Mouse (Mus musculus) CH12.LX (cell line): ENCODE data around the gene Ssh2. TPM values are rescaled to one million over a fixed set of nuclear protein-coding genes. Genes with fewer than 3 reads are reported as not detected.

Source experiments
- DNase-seq: peaks from one replicate; pipeline ENCODE4 v3.0.0-alpha.2; 2013; ENCODE audit errors: extremely low read depth
- H3K27ac ChIP-seq: 2 replicates; pipeline ENCODE4 v1.5.1; 2012; ENCODE audit warnings: low read depth, mild to moderate bottlenecking, control low read depth, moderate library complexity; ENCODE audit not compliant: insufficient read depth
- H3K27me3 ChIP-seq: replicated peaks from 2 replicates; pipeline ENCODE3; 2012; ENCODE audit warnings: inconsistent platforms
- H3K36me3 ChIP-seq, 2 experiments: replicated peaks in 1 of 2; 2 replicates each; pipeline versions ENCODE3 to v1.6.1; 2012; ENCODE audit warnings: inconsistent platforms in 1 of 2, low read length in 1 of 2, mild to moderate bottlenecking in 1 of 2, mixed read lengths in 1 of 2, moderate library complexity in 1 of 2; ENCODE audit not compliant: control insufficient read depth in 1 of 2, insufficient read depth in 1 of 2
- H3K4me1 ChIP-seq, 2 experiments: 2 replicates each; pipeline ENCODE4 v1.6.1; 2012; ENCODE audit warnings: inconsistent platforms in 1 of 2, moderate library complexity in 1 of 2; ENCODE audit not compliant: insufficient read depth in 2 of 2, control insufficient read depth in 1 of 2
- H3K4me2 ChIP-seq: 2 replicates; pipeline ENCODE4 v1.6.1; 2012; ENCODE audit warnings: low read depth, mild to moderate bottlenecking, control low read depth; ENCODE audit not compliant: poor library complexity, insufficient read depth, severe bottlenecking
- H3K4me3 ChIP-seq, 3 experiments: fragments of 150-350 bp in 1 of 3; sonication (generic) in 1 of 3; replicated peaks in 1 of 3; 2 replicates each; pipeline versions ENCODE3 to v1.5.1; 2011 to 2012; ENCODE audit warnings: low read depth in 2 of 3, low read length in 2 of 3, mild to moderate bottlenecking in 2 of 3, moderate library complexity in 2 of 3, control low read depth in 1 of 3, improper control_type of control experiment in 1 of 3, inconsistent platforms in 1 of 3, mixed read lengths in 1 of 3; ENCODE audit not compliant: poor library complexity in 1 of 3
- H3K79me2 ChIP-seq: replicated peaks from 2 replicates; pipeline ENCODE4 v1.6.1; 2012; ENCODE audit warnings: mild to moderate bottlenecking, moderate library complexity; ENCODE audit not compliant: control insufficient read depth, poor library complexity, insufficient read depth, severe bottlenecking; ENCODE audit errors: extremely low read depth
- H3K9ac ChIP-seq: 2 replicates; pipeline ENCODE4 v1.6.1; 2012; ENCODE audit warnings: low read depth, mild to moderate bottlenecking, control low read depth, moderate library complexity; ENCODE audit not compliant: insufficient read depth
- H3K9me3 ChIP-seq: replicated peaks from 2 replicates; pipeline ENCODE3; 2012; ENCODE audit warnings: low read length, inconsistent platforms, mixed read lengths
- BHLHE40 ChIP-seq: IDR thresholded peaks from 2 replicates; pipeline ENCODE4 v1.6.1; 2011; ENCODE audit warnings: mild to moderate bottlenecking, low read depth, low read length, improper control_type of control experiment
- CHD1 ChIP-seq: IDR thresholded peaks from 2 replicates; pipeline ENCODE4 v1.6.1; 2012; ENCODE audit warnings: low read depth, low read length, improper control_type of control experiment, inconsistent platforms
- CHD2 ChIP-seq: IDR thresholded peaks from 2 replicates; pipeline ENCODE4 v1.6.1; 2011; ENCODE audit warnings: low read length, improper control_type of control experiment
- CTCF ChIP-seq, 2 experiments: IDR thresholded peaks in 1 of 2; conservative IDR thresholded peaks in 1 of 2; 2 replicates each; pipeline ENCODE4 v1.5.1; 2011 to 2012; ENCODE audit warnings: low read depth in 2 of 2, low read length in 2 of 2, improper control_type of control experiment in 1 of 2, inconsistent platforms in 1 of 2, mild to moderate bottlenecking in 1 of 2, moderate library complexity in 1 of 2
- E2F4 ChIP-seq: IDR thresholded peaks from 2 replicates; pipeline ENCODE4 v1.6.1; 2011; ENCODE audit warnings: low read depth, low read length, improper control_type of control experiment; ENCODE audit not compliant: insufficient replicate concordance
- ELF1 ChIP-seq: IDR thresholded peaks from 2 replicates; pipeline ENCODE4 v1.6.1; 2014; ENCODE audit warnings: low read depth, mild to moderate bottlenecking, inconsistent platforms, low read length, improper control_type of control experiment
- EP300 ChIP-seq: IDR thresholded peaks from 2 replicates; pipeline ENCODE4 v1.6.1; 2011; ENCODE audit warnings: low read length, improper control_type of control experiment
- ETS1 ChIP-seq: conservative IDR thresholded peaks from 2 replicates; pipeline ENCODE4 v1.6.1; 2012; ENCODE audit warnings: low read depth, mild to moderate bottlenecking, inconsistent platforms, low read length, improper control_type of control experiment, moderate library complexity
- GABPA ChIP-seq: IDR thresholded peaks from 2 replicates; pipeline ENCODE4 v1.6.1; 2012; ENCODE audit warnings: low read depth, low read length, improper control_type of control experiment, inconsistent platforms; ENCODE audit not compliant: insufficient replicate concordance
- HCFC1 ChIP-seq: IDR thresholded peaks from 2 replicates; pipeline ENCODE4 v1.6.1; 2012; ENCODE audit warnings: low read depth, mild to moderate bottlenecking, inconsistent platforms, low read length, improper control_type of control experiment
- IRF4 ChIP-seq: IDR thresholded peaks from 2 replicates; pipeline ENCODE4 v1.6.1; 2014; ENCODE audit warnings: low read depth, mild to moderate bottlenecking, inconsistent platforms, low read length, improper control_type of control experiment
- JUN ChIP-seq: IDR thresholded peaks from 2 replicates; pipeline ENCODE4 v1.6.1; 2011; ENCODE audit warnings: low read depth, mild to moderate bottlenecking, low read length, improper control_type of control experiment, moderate library complexity; ENCODE audit not compliant: insufficient read depth
- JUND ChIP-seq: conservative IDR thresholded peaks from 2 replicates; pipeline ENCODE4 v1.6.1; 2011; ENCODE audit warnings: low read depth, low read length, improper control_type of control experiment
- KAT2A ChIP-seq: IDR thresholded peaks from 2 replicates; pipeline ENCODE4 v1.6.1; 2012; ENCODE audit warnings: low read length, improper control_type of control experiment, inconsistent platforms; ENCODE audit not compliant: insufficient replicate concordance
- MAFK ChIP-seq: IDR thresholded peaks from 2 replicates; pipeline ENCODE4 v1.6.1; 2011; ENCODE audit warnings: low read length, improper control_type of control experiment; ENCODE audit not compliant: insufficient replicate concordance
- MAX ChIP-seq: IDR thresholded peaks from 2 replicates; pipeline ENCODE4 v1.6.1; 2011; ENCODE audit warnings: low read length, improper control_type of control experiment
- MAZ ChIP-seq: IDR thresholded peaks from 2 replicates; pipeline ENCODE4 v1.6.1; 2012; ENCODE audit warnings: low read depth, mild to moderate bottlenecking, inconsistent platforms, low read length, improper control_type of control experiment, moderate library complexity
- MEF2A ChIP-seq: IDR thresholded peaks from 2 replicates; pipeline ENCODE4 v1.6.1; 2014; ENCODE audit warnings: low read depth, mild to moderate bottlenecking, inconsistent platforms, low read length, improper control_type of control experiment, borderline replicate concordance
- MXI1 ChIP-seq: IDR thresholded peaks from 2 replicates; pipeline ENCODE4 v1.6.1; 2011; ENCODE audit warnings: mild to moderate bottlenecking, low read depth, low read length, improper control_type of control experiment
- MYC ChIP-seq: IDR thresholded peaks from 2 replicates; pipeline ENCODE4 v1.6.1; 2011; ENCODE audit warnings: low read depth, mild to moderate bottlenecking, improper control_type of control experiment, low read length
- NELFE ChIP-seq: IDR thresholded peaks from 2 replicates; pipeline ENCODE4 v1.6.1; 2011; ENCODE audit warnings: low read depth, low read length, improper control_type of control experiment
- NRF1 ChIP-seq: IDR thresholded peaks from 2 replicates; pipeline ENCODE4 v1.6.1; 2014; ENCODE audit warnings: low read depth, mild to moderate bottlenecking, inconsistent platforms, low read length, improper control_type of control experiment, moderate library complexity
- PAX5 ChIP-seq: IDR thresholded peaks from 2 replicates; pipeline ENCODE4 v1.6.1; 2012; ENCODE audit warnings: low read length, inconsistent platforms, mixed read lengths
- POLR2A ChIP-seq: IDR thresholded peaks from 2 replicates; pipeline ENCODE4 v1.6.1; 2011; ENCODE audit warnings: low read depth, mild to moderate bottlenecking, improper control_type of control experiment, low read length
- POLR2AphosphoS2 ChIP-seq: IDR thresholded peaks from 2 replicates; pipeline ENCODE4 v1.6.1; 2011; ENCODE audit warnings: low read depth, low read length, improper control_type of control experiment
- RAD21 ChIP-seq: IDR thresholded peaks from 2 replicates; pipeline ENCODE4 v1.6.1; 2011; ENCODE audit warnings: low read depth, mild to moderate bottlenecking, low read length, improper control_type of control experiment, moderate library complexity
- RCOR1 ChIP-seq: conservative IDR thresholded peaks from 2 replicates; pipeline ENCODE4 v1.6.1; 2012; ENCODE audit warnings: low read depth, mild to moderate bottlenecking, inconsistent platforms, low read length, improper control_type of control experiment
- SIN3A ChIP-seq: IDR thresholded peaks from 2 replicates; pipeline ENCODE4 v1.6.1; 2012; ENCODE audit warnings: low read length, improper control_type of control experiment, inconsistent platforms
- SMC3 ChIP-seq: IDR thresholded peaks from 2 replicates; pipeline ENCODE4 v1.6.1; 2011; ENCODE audit warnings: low read depth, low read length, improper control_type of control experiment
- TBP ChIP-seq: conservative IDR thresholded peaks from 2 replicates; pipeline ENCODE4 v1.6.1; 2011; ENCODE audit warnings: low read depth, low read length, improper control_type of control experiment
- TCF12 ChIP-seq: IDR thresholded peaks from 2 replicates; pipeline ENCODE4 v1.6.1; 2014; ENCODE audit warnings: low read depth, mild to moderate bottlenecking, inconsistent platforms, low read length, improper control_type of control experiment
- UBTF ChIP-seq: IDR thresholded peaks from 2 replicates; pipeline ENCODE4 v1.6.1; 2012; ENCODE audit warnings: low read depth, mild to moderate bottlenecking, inconsistent platforms, low read length, improper control_type of control experiment, moderate library complexity
- USF1 ChIP-seq: IDR thresholded peaks from 2 replicates; pipeline ENCODE4 v1.6.1; 2014; ENCODE audit warnings: low read depth, mild to moderate bottlenecking, inconsistent platforms, low read length, improper control_type of control experiment
- USF2 ChIP-seq: conservative IDR thresholded peaks from 2 replicates; pipeline ENCODE4 v1.6.1; 2011; ENCODE audit warnings: low read depth, low read length, improper control_type of control experiment
- ZC3H11A ChIP-seq: IDR thresholded peaks from 2 replicates; pipeline ENCODE4 v1.6.1; 2012; ENCODE audit warnings: low read depth, mild to moderate bottlenecking, inconsistent platforms, low read length, improper control_type of control experiment
- ZKSCAN1 ChIP-seq: IDR thresholded peaks from 2 replicates; pipeline ENCODE4 v1.6.1; 2012; ENCODE audit warnings: low read depth, inconsistent platforms, low read length, improper control_type of control experiment, borderline replicate concordance
- ZMIZ1 ChIP-seq: IDR thresholded peaks from 2 replicates; pipeline ENCODE4 v1.6.1; 2012; ENCODE audit warnings: low read depth, mild to moderate bottlenecking, inconsistent platforms, low read length, improper control_type of control experiment
- ZNF384 ChIP-seq: IDR thresholded peaks from 2 replicates; pipeline ENCODE4 v1.6.1; 2012; ENCODE audit warnings: low read depth, low read length, improper control_type of control experiment, inconsistent platforms
- dilution Hi-C: fragments of 300-500 bp; cut with MboI; formaldehyde crosslinking; loops from 2 replicates; pipeline ENCODE4 v1.14.3; 2020; ENCODE audit warnings: low sequenced_read_pairs; ENCODE audit not compliant: extremely low pct_unique_long_range_greater_than_20kb, extremely low pct_ligation_motif_present
- in situ Hi-C: fragments of 300-500 bp; cut with MboI; formaldehyde crosslinking; loops from 3 replicates; pipeline ENCODE4 v1.14.3; 2019; ENCODE audit warnings: low sequenced_read_pairs, low pct_ligation_motif_present, low pct_unique_long_range_greater_than_20kb, mixed read lengths
- polyA plus RNA-seq: library from polyadenylated mRNA; unstranded; fragments of >175 nt; gene quantifications from 2 replicates; pipeline ENCODE4 v1.2.1, GENCODE M21; 2012; ENCODE audit warnings: low read depth; ENCODE audit not compliant: insufficient read length
- total RNA-seq, 2 experiments: library from RNA; depleted of rRNA; stranded (reverse); fragments of 300-350 nt in 1 of 2; fragments of >200 nt in 1 of 2; gene quantifications; 2 replicates each; pipeline ENCODE4 v1.2.3; 2012 to 2014

Gene Ssh2
- total and polyA plus RNA-seq, 3 experiments, result 5.9 to 14.6 (median 6.3) TPM

DNA sequence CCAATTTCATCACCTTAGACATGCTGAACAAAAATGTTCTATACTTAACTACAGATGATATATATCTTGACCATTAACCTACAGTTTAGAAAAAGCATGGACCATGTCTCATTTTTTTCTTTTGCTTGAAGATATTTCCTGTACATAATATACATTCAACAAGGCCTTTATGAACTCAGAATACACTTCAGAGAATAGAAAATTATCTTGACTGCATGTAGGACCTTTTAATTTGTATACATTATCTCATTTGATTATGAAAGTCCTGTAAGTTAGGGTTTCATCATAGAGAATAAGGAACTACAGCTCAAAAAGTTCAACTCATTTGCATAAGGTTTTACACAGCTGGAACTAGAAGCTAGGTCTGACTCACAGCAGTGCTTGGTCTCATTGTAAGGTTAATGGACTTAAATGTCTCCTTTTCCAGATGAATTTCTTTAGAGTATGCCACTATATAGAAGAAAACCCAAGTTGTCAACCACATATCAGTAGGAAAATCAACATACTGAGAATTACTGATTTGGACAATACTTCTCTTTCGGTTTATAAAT, 1.9 kb upstream of the Ssh2 start:
- Histone ChIP-seq H3K9me3 (no peaks in the 10 kb centered on the region), H3K4me2 (peak overlapping the region; percentile 52; the same call in 1 of the 2 replicates), H3K4me3 (peak overlapping the region in 2 of 3 experiments; percentile 22 to 23), H3K79me2 (peaks cover 18% of the 10 kb centered on the region), H3K36me3 (no peaks in the 10 kb centered on the region), H3K4me1 (peaks cover 13 to 46% of the 10 kb centered on the region in 2 experiments), H3K27ac (peak overlapping the region; percentile 65; the same call in 1 of the 2 replicates), H3K9ac (peak overlapping the region; percentile 86), H3K27me3 (no peaks in the 10 kb centered on the region)
- DNase-seq, result peak; percentile 83
- dilution Hi-C loops (no loop called here), in situ Hi-C loops (loop anchor here (5.0 to 10.0 kb wide), 3 partner anchors 98 to 231 kb away; no protein-coding TSS in a partner anchor)
- TF ChIP-seq ZMIZ1 (no peak), HCFC1 (peak; percentile 20; the same call in 1 of the 2 replicates), PAX5 (no peak), MAFK (no peak), NELFE (no peak), TBP (peak; percentile 73), MAX (no peak), RAD21 (no peak), MAZ (no peak), RCOR1 (peak; percentile 73; the same call in 1 of the 2 replicates), BHLHE40 (no peak), ZKSCAN1 (no peak), NRF1 (no peak), JUND (peak; percentile 87), ZC3H11A (no peak), EP300 (peak; percentile 94), USF1 (no peak), CHD1 (no peak; the same call in 1 of the 2 replicates), UBTF (no peak), MXI1 (no peak), JUN (peak; percentile 79), GABPA (no peak), POLR2A (no peak), SIN3A (0 out of 2 replicates have a peak, but pooled peaks have one; percentile 63), ETS1 (peak; percentile 91), MYC (peak; percentile 57; the same call in 1 of the 2 replicates), ELF1 (peak; percentile 46; the same call in 1 of the 2 replicates), ZNF384 (peak; percentile 64; the same call in 1 of the 2 replicates), KAT2A (no peak), POLR2AphosphoS2 (no peak), CTCF (conservative IDR thresholded peaks at IDR 0.05 in 1 of 2, IDR thresholded peaks at IDR 0.05 in 1 of 2; ENCODE audit: low read depth in 2 of 2, low read length in 2 of 2) (no peak), MEF2A (peak; percentile 68), USF2 (no peak), IRF4 (peak; percentile 84), SMC3 (no peak), E2F4 (no peak), CHD2 (peak; percentile 17; the same call in 1 of the 2 replicates), TCF12 (peak; percentile 70)
